Mouse (Mus musculus) lung, embryonic 16.5 days (tissue): ENCODE data around the gene Zfp553. TPM values are rescaled to one million over a fixed set of nuclear protein-coding genes. Genes with fewer than 3 reads are reported as not detected.

Experiments used
- ATAC-seq: fragments of 200-750 bp; cut with Nextera tagmentation; 2 replicates; pipeline ENCODE4 v1.8.0; 2017; ENCODE audit warnings: low read depth, mild to moderate bottlenecking, moderate library complexity
- H3K27ac ChIP-seq: fragments of 300-500 bp; sonication (generic); 2 replicates; pipeline ENCODE4 v1.5.1; 2014; ENCODE audit warnings: mild to moderate bottlenecking, control low read depth, low read length
- H3K27me3 ChIP-seq: fragments of 300-500 bp; sonication (generic); 2 replicates; pipeline ENCODE4 v1.6.1; 2014; ENCODE audit warnings: low read depth, low read length, mixed read lengths; ENCODE audit not compliant: control insufficient read depth, insufficient read depth
- H3K36me3 ChIP-seq: fragments of 300-500 bp; sonication (generic); 2 replicates; pipeline ENCODE4 v1.6.1; 2014; ENCODE audit warnings: low read length; ENCODE audit not compliant: control insufficient read depth, insufficient read depth
- H3K4me1 ChIP-seq: fragments of 300-500 bp; sonication (generic); replicated peaks from 2 replicates; pipeline ENCODE4 v1.6.1; 2014; ENCODE audit warnings: low read length, mixed read lengths; ENCODE audit not compliant: control insufficient read depth, insufficient read depth
- H3K4me2 ChIP-seq: fragments of 300-500 bp; sonication (generic); 2 replicates; pipeline ENCODE4 v1.6.1; 2014; ENCODE audit warnings: low read depth, low read length, control low read depth
- H3K4me3 ChIP-seq: fragments of 300-500 bp; sonication (generic); 2 replicates; pipeline ENCODE4 v1.5.1; 2014; ENCODE audit warnings: mild to moderate bottlenecking, low read length, control low read depth
- H3K9ac ChIP-seq: fragments of 300-500 bp; sonication (generic); 2 replicates; pipeline ENCODE4 v1.6.1; 2014; ENCODE audit warnings: low read length, control low read depth
- H3K9me3 ChIP-seq: fragments of 300-500 bp; sonication (generic); 2 replicates; pipeline ENCODE4 v1.6.1; 2016; ENCODE audit warnings: low read length; ENCODE audit not compliant: control insufficient read depth
- WGBS: fragments of 180-500 bp; shearing (Covaris S2); extraction: QIAGEN DNeasy Blood & Tissue Kit; methylation state at CpG from one replicate; pipeline ENCODE4 v1.1.7; 2014; 5-methylcytosine and 5-hydroxymethylcytosine counted together
- polyA plus RNA-seq: library from polyadenylated mRNA; unstranded; fragments of >200 nt; fragmentation: Nextera tagmentation; extraction: Ambion mirVana; gene quantifications from 2 replicates; pipeline ENCODE4 v1.2.1, GENCODE M21; 2015

The Zfp553 gene
- polyA plus RNA-seq, 1 experiment from 2014 or later, result 27.7 TPM

DNA sequence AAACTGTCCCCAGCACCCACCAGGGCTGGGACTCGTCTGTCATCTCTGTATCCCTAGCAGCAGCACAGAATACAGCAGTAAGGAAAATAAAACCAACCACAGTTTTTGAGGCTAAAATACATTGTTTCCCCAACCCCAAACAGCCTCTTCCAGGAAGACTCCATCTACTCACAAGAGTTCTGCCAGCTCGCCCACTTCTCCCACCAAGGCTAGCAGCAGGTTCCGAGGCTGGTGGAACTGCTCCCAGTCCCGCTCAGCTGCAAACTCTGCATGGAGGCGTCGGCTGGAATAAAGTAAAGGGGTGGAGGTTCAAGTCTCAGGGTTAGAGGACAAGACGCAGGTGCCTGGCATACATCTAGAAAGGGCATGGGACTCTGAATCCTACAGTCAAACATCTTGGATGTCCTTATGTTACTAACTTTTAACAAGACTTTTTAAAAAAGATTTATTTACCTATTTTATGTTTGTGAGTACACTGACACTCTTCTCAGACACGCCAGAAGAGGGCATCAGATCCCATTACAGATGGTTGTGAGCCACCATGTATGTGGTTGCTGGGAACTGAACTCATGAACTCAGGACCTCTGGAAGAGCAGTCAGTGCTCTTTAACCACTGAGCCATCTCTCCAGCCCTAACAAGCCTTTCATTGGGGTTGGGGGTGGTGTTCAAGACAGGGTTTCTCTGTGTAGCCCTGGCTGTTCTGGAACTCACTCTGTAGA, 26.5 kb downstream of the Zfp553 start:
- H3K9me3 ChIP-seq, result no peaks in the 10 kb centered on the region
- H3K36me3 ChIP-seq, result no peaks in the 10 kb centered on the region
- no peaks in the 10 kb centered on the region for H3K27me3 ChIP-seq
- WGBS, result 72% methylated on average over 8 of the region's 8 CpGs
- ATAC-seq, result no peak
- H3K9ac ChIP-seq, result no peak overlapping the region; the same call in 1 of the 2 replicates
- H3K4me2 ChIP-seq, result peak overlapping the region; percentile 88
- H3K4me1 ChIP-seq, result peaks cover 20% of the 10 kb centered on the region
- H3K27ac ChIP-seq, result no peak overlapping the region
- H3K4me3 ChIP-seq, result peak overlapping the region; percentile 83

DNA sequence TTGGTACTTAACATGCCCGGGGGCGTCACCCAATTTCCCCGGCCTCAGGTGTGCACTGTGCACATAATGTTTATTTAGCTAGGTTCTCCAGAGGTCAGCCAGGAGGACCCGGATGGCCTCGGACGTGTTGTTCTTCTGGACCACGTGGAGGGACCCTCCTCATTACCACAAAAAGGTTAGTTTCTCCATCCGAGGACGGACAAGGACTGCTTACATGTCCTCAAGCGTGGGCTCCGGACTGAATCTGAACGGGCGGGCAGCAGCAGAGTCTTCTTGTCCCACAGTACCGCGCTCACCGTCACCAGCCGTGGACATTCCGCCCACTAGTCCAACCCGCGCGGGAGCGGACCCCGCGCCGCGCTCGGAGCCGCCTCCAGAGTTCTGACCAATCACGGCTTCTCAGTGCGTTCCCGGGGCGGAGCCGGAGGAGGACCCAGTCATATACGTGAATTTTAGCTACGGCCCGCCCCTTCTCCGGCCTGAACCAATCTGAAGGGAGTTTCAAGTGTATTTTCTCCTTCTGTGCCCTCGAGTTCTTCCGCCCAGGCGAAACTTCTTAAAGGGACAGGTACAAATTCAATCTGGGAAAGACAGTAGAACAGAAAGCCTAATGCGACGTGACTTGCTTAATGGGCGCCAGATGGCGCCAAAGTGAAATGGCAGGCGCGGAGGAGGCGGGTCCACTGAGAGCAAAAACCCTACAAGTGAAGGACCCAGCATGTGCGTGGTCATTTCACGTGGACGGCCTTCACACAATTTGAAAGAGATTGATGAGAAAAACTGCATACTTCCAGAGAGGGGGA, 27.6 kb downstream of the Zfp553 start, which contains the start of gene Dctpp1:
Gene Dctpp1 (minus strand): TSS at position 401 of the 803 bp plus-strand sequence.
- H3K9me3 ChIP-seq, result no peaks in the 10 kb centered on the region
- peak; percentile 99 for ATAC-seq
- H3K27me3 ChIP-seq, result no peaks in the 10 kb centered on the region
- H3K27ac ChIP-seq, result peak within 1 kb of the TSS; percentile 50; the same call in 1 of the 2 replicates
- WGBS, result under 1% methylated on average over 50 of the region's 50 CpGs
- peak within 1 kb of the TSS; percentile 83 for H3K4me3 ChIP-seq
- peaks cover 12% of the 10 kb centered on the region for H3K4me1 ChIP-seq
- no peaks in the 10 kb centered on the region for H3K36me3 ChIP-seq
- H3K9ac ChIP-seq, result peak within 1 kb of the TSS; percentile 73
- peak within 1 kb of the TSS; percentile 88 for H3K4me2 ChIP-seq

DNA sequence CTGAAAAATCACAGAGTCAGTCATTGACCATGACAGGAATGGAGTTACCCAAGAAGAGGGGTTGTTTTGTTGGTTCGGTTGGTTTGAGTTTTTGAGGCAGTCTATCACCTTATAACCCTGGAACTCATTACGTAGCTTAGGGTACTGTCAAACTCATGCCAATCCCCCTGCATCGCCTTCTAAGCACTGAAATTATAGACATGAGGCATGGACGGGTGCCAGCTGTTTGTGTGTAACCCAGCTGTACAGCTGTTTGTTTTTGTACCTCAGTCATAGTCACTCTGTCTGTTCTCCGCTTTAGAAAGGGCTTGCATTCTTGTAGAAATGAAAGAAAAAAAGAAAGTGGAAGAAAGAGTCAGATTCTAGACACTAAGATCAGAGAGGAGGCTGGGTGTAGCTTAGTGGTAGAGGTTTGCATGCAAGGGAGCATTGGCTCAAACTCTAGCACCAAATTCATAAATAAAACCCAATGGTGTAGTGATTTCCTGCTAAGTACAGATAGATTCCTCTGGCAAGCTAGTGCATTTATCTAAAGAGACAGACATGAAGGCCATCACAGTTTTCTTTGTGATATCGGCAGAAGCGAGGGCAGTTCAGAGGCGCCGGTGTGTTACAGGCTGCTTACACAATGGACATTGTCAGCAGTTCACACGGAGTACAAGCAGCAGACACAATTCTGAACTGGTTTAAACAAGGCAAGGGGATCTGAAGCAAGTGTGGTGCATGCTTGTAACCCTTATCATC, 29.5 kb downstream of the Zfp553 start:
- Histone ChIP-seq H3K4me2 (no peak overlapping the region), H3K4me1 (peaks cover 12% of the 10 kb centered on the region), H3K36me3 (no peaks in the 10 kb centered on the region), H3K9ac (no peak overlapping the region), H3K4me3 (no peak overlapping the region), H3K27ac (no peak overlapping the region), H3K27me3 (no peaks in the 10 kb centered on the region), H3K9me3 (no peaks in the 10 kb centered on the region)
- WGBS, result 68% methylated on average over 10 of the region's 10 CpGs
- ATAC-seq, result no peak

DNA sequence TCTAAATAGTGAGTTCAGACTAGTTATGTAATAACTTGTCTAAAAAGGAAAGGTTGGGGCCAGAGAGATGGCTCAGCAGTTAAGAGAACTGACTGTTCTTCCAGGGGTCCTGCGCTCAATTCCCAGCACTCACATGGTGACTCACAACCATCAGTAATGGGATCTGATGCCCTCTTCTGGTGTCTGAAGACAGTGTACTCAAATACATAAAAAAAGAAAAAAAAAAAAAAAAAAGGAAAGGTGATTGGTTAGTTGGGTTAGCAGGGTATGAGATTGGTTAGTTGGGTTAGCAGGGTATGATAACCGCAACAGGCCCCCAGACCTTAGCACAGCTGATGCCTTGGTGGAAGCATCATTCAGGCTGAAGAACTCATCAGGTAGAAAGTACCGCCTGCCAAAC, 30.7 kb downstream of the Zfp553 start:
- H3K9me3 ChIP-seq, result no peaks in the 10 kb centered on the region
- ATAC-seq, result no peak
- 85% methylated on average over 3 of the region's 3 CpGs for WGBS

DNA sequence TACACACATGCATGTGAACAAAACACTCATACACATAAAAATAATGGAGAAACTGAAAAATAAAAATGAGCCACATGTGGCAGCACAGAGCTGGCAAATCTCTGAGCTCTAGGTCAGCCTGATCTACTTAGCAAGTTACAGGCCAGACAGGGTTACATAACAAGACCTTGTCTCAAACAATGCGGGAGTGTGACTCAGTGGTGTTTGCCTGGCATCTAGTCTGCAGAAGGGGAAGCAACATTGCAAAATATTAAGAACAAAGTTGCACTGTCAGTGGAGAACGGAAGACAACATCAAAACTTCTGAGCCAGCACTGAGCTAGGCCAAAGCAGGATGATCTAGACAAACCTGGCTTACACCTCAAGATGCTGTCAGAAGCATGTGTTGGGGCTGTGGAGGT, 37.4 kb downstream of the Zfp553 start:
- WGBS, result 85% methylated on average over 2 of the region's 2 CpGs
- ATAC-seq, result no peak

More for the DNA sequence above, 30.7 kb downstream of the Zfp553 start:
- no peak overlapping the region for H3K27ac ChIP-seq
- no peak overlapping the region for H3K9ac ChIP-seq
- H3K4me2 ChIP-seq, result no peak overlapping the region
- H3K4me3 ChIP-seq, result no peak overlapping the region
- no peaks in the 10 kb centered on the region for H3K36me3 ChIP-seq
- H3K27me3 ChIP-seq, result no peaks in the 10 kb centered on the region
- H3K4me1 ChIP-seq, result peaks cover 12% of the 10 kb centered on the region

DNA sequence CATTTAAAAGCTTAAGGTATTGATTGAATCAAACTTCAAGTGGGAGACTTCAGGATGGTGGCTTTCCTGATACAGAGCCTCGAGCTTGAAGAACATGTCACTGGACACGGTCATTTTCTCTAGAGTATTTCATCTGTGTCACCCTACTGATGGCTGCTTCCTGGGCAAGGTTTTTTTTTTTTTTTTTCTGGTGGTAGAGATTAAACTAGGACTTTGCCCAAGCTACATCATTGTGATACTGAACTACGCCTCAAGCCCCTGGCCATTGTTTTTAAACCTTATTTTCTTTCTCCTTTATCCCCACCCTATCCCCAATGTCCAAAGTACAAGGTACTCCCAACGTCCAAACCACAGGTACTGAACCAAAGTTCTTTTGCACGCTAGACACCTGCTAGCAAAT, 37.8 kb downstream of the Zfp553 start:
- no peak overlapping the region for H3K9ac ChIP-seq
- H3K4me2 ChIP-seq, result no peak overlapping the region
- peaks cover 15% of the 10 kb centered on the region; the same call in 1 of the 2 replicates for H3K36me3 ChIP-seq
- H3K27me3 ChIP-seq, result no peaks in the 10 kb centered on the region
- peaks cover 17% of the 10 kb centered on the region for H3K4me1 ChIP-seq
- no peak overlapping the region for H3K4me3 ChIP-seq
- H3K27ac ChIP-seq, result no peak overlapping the region
- 91% methylated on average over 5 of the region's 5 CpGs for WGBS
- H3K9me3 ChIP-seq, result no peaks in the 10 kb centered on the region
- ATAC-seq, result no peak

More for the DNA sequence above, 37.4 kb downstream of the Zfp553 start:
- Histone ChIP-seq H3K27ac (no peak overlapping the region), H3K4me3 (no peak overlapping the region), H3K4me2 (no peak overlapping the region), H3K4me1 (peaks cover 17% of the 10 kb centered on the region), H3K9ac (no peak overlapping the region), H3K36me3 (peaks cover 15% of the 10 kb centered on the region; the same call in 1 of the 2 replicates), H3K9me3 (no peaks in the 10 kb centered on the region), H3K27me3 (no peaks in the 10 kb centered on the region)

DNA sequence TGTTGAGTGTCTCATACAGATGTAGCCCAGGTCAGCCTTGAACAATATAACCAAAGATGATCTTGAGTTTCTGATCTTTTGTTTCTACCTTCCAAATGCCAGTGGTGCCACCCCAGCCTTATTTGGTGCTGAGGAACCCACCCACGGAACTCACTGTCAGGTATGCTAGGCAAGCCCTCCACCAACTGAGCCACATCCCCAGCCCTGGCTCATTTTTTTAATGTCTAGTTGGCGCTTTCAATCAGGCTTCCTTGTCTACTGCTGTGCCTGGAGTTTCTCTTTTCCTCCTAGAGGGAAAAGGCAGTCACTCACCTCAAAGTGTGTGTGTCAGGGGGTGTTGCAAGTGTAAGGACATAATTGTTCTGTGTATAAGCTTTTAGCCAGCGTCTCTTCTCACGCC, 38.2 kb downstream of the Zfp553 start:
- WGBS, result 96% methylated on average over 4 of the region's 4 CpGs
- H3K9me3 ChIP-seq, result no peaks in the 10 kb centered on the region
- H3K4me3 ChIP-seq, result no peak overlapping the region
- H3K36me3 ChIP-seq, result peaks cover 15% of the 10 kb centered on the region; the same call in 1 of the 2 replicates
- H3K4me1 ChIP-seq, result peaks cover 17% of the 10 kb centered on the region
- no peaks in the 10 kb centered on the region for H3K27me3 ChIP-seq
- no peak overlapping the region for H3K27ac ChIP-seq
- no peak overlapping the region for H3K4me2 ChIP-seq
- no peak overlapping the region for H3K9ac ChIP-seq
- no peak for ATAC-seq

DNA sequence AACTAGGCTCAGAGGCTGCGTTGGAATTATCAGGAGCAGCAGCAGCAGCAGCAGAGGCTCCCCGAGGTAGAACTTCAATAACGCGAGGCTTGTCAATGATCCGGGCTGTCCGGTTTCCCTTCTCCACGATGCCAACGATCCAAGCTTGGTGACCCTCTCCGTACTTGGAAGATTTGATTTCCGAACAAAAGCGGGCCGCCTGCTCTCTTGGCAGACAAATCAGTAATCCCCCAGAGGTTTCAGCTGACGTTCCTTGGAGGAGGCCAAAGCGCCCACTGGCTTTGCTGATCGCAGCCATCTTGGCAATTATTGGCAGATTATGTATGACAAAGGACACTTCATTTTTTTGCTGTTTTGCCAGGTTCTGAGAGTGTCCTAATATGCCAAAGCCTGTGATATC, 39.7 kb downstream of the Zfp553 start:
- no peak for ATAC-seq
- WGBS, result 97% methylated on average over 15 of the region's 15 CpGs
- peak overlapping the region; percentile 96; the same call in 1 of the 2 replicates for H3K9ac ChIP-seq
- H3K4me2 ChIP-seq, result peak overlapping the region; percentile 91
- H3K27me3 ChIP-seq, result no peaks in the 10 kb centered on the region
- no peak overlapping the region for H3K27ac ChIP-seq
- no peaks in the 10 kb centered on the region for H3K9me3 ChIP-seq
- H3K4me3 ChIP-seq, result peak overlapping the region; percentile 97
- H3K4me1 ChIP-seq, result peaks cover 17% of the 10 kb centered on the region
- peaks cover 15% of the 10 kb centered on the region; the same call in 1 of the 2 replicates for H3K36me3 ChIP-seq
